Mouse (Mus musculus) right cerebral cortex, postnatal 36 days (tissue): Measurements from ENCODE around the gene Olfr800.

Source experiments
- DNase-seq, 2 experiments: peaks; one replicate each; pipeline ENCODE4 v3.0.0; 2022; ENCODE audit warnings: low spot score in 2 of 2, mixed read lengths in 1 of 2

The Olfr800 gene

GRCm38 (mm10) chr10:129657394-129657793, at the start of gene Olfr800:
Gene Olfr800, plus strand, starts transcription at chr10:129657694.
- DNase-seq = no peak

DNA sequence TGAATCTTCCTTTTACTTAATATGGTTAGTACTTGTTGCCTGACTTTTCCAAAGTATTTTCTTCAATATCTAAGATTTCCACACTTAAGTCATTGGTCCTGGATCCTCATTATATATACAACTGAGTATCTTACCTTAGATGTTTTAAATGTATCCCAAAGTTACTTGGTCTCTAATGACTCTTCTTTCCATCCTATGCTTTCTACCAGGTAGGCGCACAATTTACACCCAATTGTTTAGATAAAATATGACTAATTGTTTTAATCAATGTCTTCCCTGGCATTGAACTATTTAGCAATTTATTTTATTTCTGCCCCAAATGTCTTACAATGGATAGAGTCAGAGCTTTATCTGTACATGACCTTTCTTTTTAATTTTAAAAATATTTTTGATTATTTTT, 45.0 kb upstream of the Olfr800 start, which contains the start of gene Olfr796:
TSS of gene Olfr796 (minus strand) at position 101 of the 400 bp plus-strand sequence.
- no peak for DNase-seq

GRCm38 (mm10) chr10:129621724-129622123, 35.8 kb upstream of the Olfr800 start:
- no peak for DNase-seq

DNA sequence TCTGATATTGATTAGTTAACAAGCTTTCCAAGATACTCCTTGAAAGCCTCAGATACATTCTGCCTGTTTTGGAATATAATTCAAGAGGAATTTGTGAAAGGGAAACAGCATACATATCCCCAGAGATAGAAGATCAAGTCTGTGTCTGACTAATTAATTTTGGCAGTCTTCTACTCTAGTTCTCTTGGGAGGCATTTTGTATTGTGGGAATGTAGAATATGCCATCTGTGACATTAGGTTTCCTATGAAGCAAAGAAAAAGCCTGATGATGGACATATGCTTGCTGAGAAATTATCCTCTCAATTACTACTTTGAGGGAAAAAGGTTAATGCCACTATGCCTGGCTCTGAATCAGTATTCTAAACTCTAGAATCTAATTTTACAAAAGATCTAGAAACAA, 34.2 kb upstream of the Olfr800 start:
- DNase-seq = no peak

DNA sequence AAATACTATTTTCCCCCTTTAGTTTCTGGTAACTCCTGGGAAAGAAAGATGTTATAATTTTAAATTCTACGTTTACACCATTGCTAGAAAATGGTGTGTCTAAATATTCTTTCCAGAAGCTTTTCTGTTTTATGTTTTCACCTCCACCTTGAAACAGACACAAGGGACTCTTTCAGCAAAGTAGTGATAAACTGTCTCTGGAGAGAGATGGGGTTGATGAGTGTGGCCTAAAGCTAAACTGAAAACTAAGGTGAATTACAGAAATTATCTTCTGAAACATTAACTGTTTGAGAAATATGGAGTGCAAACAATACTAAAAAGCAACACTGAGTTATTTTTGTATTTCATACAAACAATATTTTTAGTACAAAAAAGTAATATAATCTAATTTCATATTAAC, 29.7 kb upstream of the Olfr800 start, which contains the start of gene Olfr798:
TSS of gene Olfr798 (minus strand) at position 101 of the 400 bp plus-strand sequence.
- DNase-seq = no peak

- DNase-seq = no peak
Measured at GRCm38 (mm10) chr10:129637184-129637583, 20.3 kb upstream of the Olfr800 start, which contains the start of gene Olfr799. Gene Olfr799, plus strand, starts transcription at chr10:129637484.

GRCm38 (mm10) chr10:129651763-129652162, 5.7 kb upstream of the Olfr800 start:
- DNase-seq = no peak

GRCm38 (mm10) chr10:129673765-129674164, 16.3 kb downstream of the Olfr800 start, which contains the start of gene Olfr801:
Gene Olfr801, minus strand, starts transcription at chr10:129673865.
- no peak for DNase-seq

DNA sequence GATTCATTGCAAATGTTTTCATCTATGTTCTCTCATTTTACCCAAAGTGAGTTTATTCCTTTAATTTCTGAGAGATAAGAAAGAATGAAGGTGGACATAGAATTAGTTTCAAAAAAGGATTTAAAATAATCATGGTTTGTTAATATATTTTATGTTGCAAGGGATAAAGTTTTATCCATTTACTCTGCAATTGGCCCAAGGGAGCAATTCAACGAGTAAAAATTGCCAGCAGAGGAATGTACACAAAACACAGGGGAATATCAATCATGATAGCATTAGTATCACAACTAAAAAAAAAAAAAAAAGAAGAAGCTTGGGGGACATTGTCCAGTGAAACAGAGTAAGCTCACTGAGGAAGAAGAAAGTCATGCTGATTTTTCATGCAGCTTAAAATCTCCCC, 30.6 kb downstream of the Olfr800 start, which contains the start of gene Olfr802:
TSS of gene Olfr802 (minus strand) at position 101 of the 400 bp plus-strand sequence.
- DNase-seq = no peak

DNA sequence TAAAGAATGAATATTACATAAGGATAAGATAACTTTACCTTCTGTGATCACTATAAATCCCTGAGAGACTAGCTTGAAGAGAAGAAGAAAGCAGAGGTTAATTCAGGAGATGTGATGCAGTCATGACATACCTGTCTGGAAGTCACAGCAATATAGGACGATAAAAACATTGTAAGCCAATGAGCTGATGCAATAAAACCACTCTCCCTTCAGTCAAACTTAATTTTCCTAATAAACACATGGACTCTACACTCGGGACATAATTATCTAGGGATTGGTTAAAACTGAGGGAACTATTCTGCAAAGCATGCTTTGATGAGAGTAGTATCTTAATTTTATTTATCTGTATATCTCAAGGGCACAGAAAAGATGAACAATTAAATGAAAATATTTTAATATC, 36.7 kb downstream of the Olfr800 start, which contains the start of gene Olfr803:
TSS of gene Olfr803 (minus strand) at position 101 of the 400 bp plus-strand sequence.
- DNase-seq = no peak

GRCm38 (mm10) chr10:129702910-129703309, 45.4 kb downstream of the Olfr800 start, which contains the start of gene Olfr804:
Gene Olfr804, plus strand, starts transcription at chr10:129703210.
- no peak for DNase-seq
